Mouse (Mus musculus) thymus, adult 2 months (tissue): Measurements from ENCODE around the gene Iqcn.

Experiments
- CTCF ChIP-seq: fragments of 200-500 bp; IDR thresholded peaks from 2 replicates; pipeline ENCODE4 v1.5.1; 2012; ENCODE audit warnings: mild to moderate bottlenecking, control low read depth, low read length, moderate library complexity, borderline replicate concordance; ENCODE audit not compliant: control insufficient read depth, poor library complexity, insufficient read depth; ENCODE audit errors: extremely low read depth
- POLR2A ChIP-seq: fragments of 200-500 bp; IDR thresholded peaks from 2 replicates; pipeline ENCODE4 v1.6.1; 2012; ENCODE audit warnings: mild to moderate bottlenecking, low read length, control low read depth, moderate library complexity; ENCODE audit not compliant: control insufficient read depth, poor library complexity, insufficient read depth; ENCODE audit errors: extremely low read depth

GRCm38 (mm10) chr8:70754871-70755660 lies 51.8 kb downstream of the Iqcn start:
- no peak for TF ChIP-seq CTCF
- no peak for TF ChIP-seq POLR2A
